Mouse (Mus musculus) layer of hippocampus, postnatal 36 days (tissue): ENCODE measurements around the gene Gm14685. TPM values are rescaled to one million over a fixed set of nuclear protein-coding genes. Genes with fewer than 3 reads are reported as not detected.
A peak's percentile ranks its signal among the peaks of the same experiment; 100 is the strongest.
"Not testable (repeated sequence)": the region's sequence is repeated elsewhere in the genome, so short reads cannot be mapped to it uniquely, and the experiment has no call there.

Experiments used
- DNase-seq, 2 experiments: peaks; one replicate each; pipeline ENCODE4 v3.0.0; 2022
- total RNA-seq, 2 experiments: library from RNA; stranded (reverse); gene quantifications; 2 replicates each; pipeline ENCODE4 v1.2.3; 2021

The Gm14685 gene
- total RNA-seq = 1 to 10 TPM; 2.4 to 2.7 TPM

- not testable (repeated sequence) for DNase-seq
These were observed at the start of gene Gm14685 for GRCm38 (mm10) chrX:73116747-73117146. TSS of gene Gm14685 (plus strand) at chrX:73117047.

- DNase-seq = not testable (repeated sequence)
These were observed 34.4 kb upstream of the Gm14685 start, which contains the start of gene Xlr4a for GRCm38 (mm10) chrX:73082267-73083055. TSS of gene Xlr4a (minus strand) at chrX:73082478.

- peak in 1 of 2 experiments; percentile 3 for DNase-seq
These were observed 19.8 kb upstream of the Gm14685 start, which contains the start of gene Xlr3a for GRCm38 (mm10) chrX:73096941-73097508. TSS of gene Xlr3a (minus strand) at chrX:73097095.

GRCm38 (mm10) chrX:73122859-73123829, 6.3 kb downstream of the Gm14685 start:
- not testable (repeated sequence) for DNase-seq

- not testable (repeated sequence) for DNase-seq
These were observed 26.4 kb downstream of the Gm14685 start for GRCm38 (mm10) chrX:73143218-73143618.

- DNase-seq = not testable (repeated sequence)
These were observed 31.6 kb downstream of the Gm14685 start, which contains the start of gene Xlr5b for GRCm38 (mm10) chrX:73148496-73148895. TSS of gene Xlr5b (plus strand) at chrX:73148796.

- DNase-seq = not testable (repeated sequence)
These were observed 32.5 kb downstream of the Gm14685 start, which contains the start of gene DXBay18 for GRCm38 (mm10) chrX:73149350-73149749. TSS of gene DXBay18 (minus strand) at chrX:73149450.

- DNase-seq = not testable (repeated sequence)
These were observed 60.0 kb downstream of the Gm14685 start, which contains the start of gene Spin2d for GRCm38 (mm10) chrX:73176889-73177288. TSS of gene Spin2d (minus strand) at chrX:73176989.

Other genes with a start within 250 kb of the Gm14685 start
- 10 to 100 TPM; 47.8 to 52.0 TPM for gene Cetn2, start 198.6 kb upstream of the Gm14685 start, total RNA-seq
- 10 to 100 TPM; 23.3 to 23.7 TPM for gene Nsdhl, start 198.5 kb upstream of the Gm14685 start, total RNA-seq
- gene Zfp185, start 129.7 kb upstream of the Gm14685 start, total RNA-seq = 1 to 10 TPM in 1 of 2 experiments, under 1 TPM in 1; 0.91 to 1.0 TPM
- under 1 TPM; 0.25 to 0.38 TPM for gene Pnma5, start 79.9 kb upstream of the Gm14685 start, total RNA-seq
- gene Pnma3, start 52.3 kb upstream of the Gm14685 start, total RNA-seq = 10 to 100 TPM; 19.4 to 20.1 TPM
- 1 to 10 TPM in 1 of 2 experiments, not detected in 1; 1.6 TPM for gene Xlr4a, start 34.6 kb upstream of the Gm14685 start, total RNA-seq
- 1 to 10 TPM; 2.2 to 2.7 TPM for gene Xlr3a, start 20.0 kb upstream of the Gm14685 start, total RNA-seq
- gene Xlr5b, start 31.7 kb downstream of the Gm14685 start, total RNA-seq = not detected
- 1 to 10 TPM; 1.6 to 2.7 TPM for gene DXBay18, start 32.4 kb downstream of the Gm14685 start, total RNA-seq
- gene Spin2d, start 59.9 kb downstream of the Gm14685 start, total RNA-seq = not detected
- 10 to 100 TPM in 1 of 2 experiments, 1 to 10 TPM in 1; 4.1 to 14.2 TPM for gene Xlr3b, start 75.2 kb downstream of the Gm14685 start, total RNA-seq
- 1 to 10 TPM in 1 of 2 experiments, under 1 TPM in 1; 0.37 to 4.8 TPM for gene Xlr4b, start 97.3 kb downstream of the Gm14685 start, total RNA-seq
- 10 to 100 TPM; 15.2 to 15.6 TPM for gene F8a, start 111.2 kb downstream of the Gm14685 start, total RNA-seq
- under 1 TPM in 1 of 2 experiments, not detected in 1; 0.73 TPM for gene Xlr4c, start 126.1 kb downstream of the Gm14685 start, total RNA-seq
- gene Xlr3c, start 148.3 kb downstream of the Gm14685 start, total RNA-seq = not detected
- under 1 TPM in 1 of 2 experiments, not detected in 1; 0.33 TPM for gene Xlr5a, start 175.9 kb downstream of the Gm14685 start, total RNA-seq
- gene Xlr5c, start 175.9 kb downstream of the Gm14685 start, total RNA-seq = not detected
- gene Gm45015, start 219.8 kb downstream of the Gm14685 start, total RNA-seq = not detected
- gene Zfp275, start 225.6 kb downstream of the Gm14685 start, total RNA-seq = 10 to 100 TPM; 11.4 to 11.5 TPM